Mouse (Mus musculus): ENCODE measurements around the gene Cd209d. TPM values are rescaled to one million over a fixed set of nuclear protein-coding genes. Genes with fewer than 3 reads are reported as not detected.
"Not testable (repeated sequence)": the region's sequence is repeated elsewhere in the genome, so short reads cannot be mapped to it uniquely, and the experiment has no call there.

The Cd209d gene
- 0.24 and 0.85 TPM in 2 replicates for polyA plus RNA-seq (2012; rRNA removed)

- WGBS: 61% methylated on average over 4 of the region's 4 CpGs
- DNase-seq (ENCODE audit: low read depth, low spot score): no peak
These were observed at the start of gene Cd209d for GRCm38 (mm10) chr8:3878455-3878854. Gene Cd209d, minus strand, starts transcription at chr8:3878555.

GRCm38 (mm10) chr8:3926744-3927143 lies 48.4 kb upstream of the Cd209d start, which contains the start of gene Cd209b:
Gene Cd209b, minus strand, starts transcription at chr8:3926844.
- WGBS: 82% methylated on average over 3 of the region's 3 CpGs
- DNase-seq (ENCODE audit: low read depth, low spot score): no peak

- DNase-seq (ENCODE audit: low read depth, low spot score): no peak
- WGBS: 80% methylated on average over 2 of the region's 2 CpGs
These were observed 2.2 kb downstream of the Cd209d start for GRCm38 (mm10) chr8:3876121-3876520.

GRCm38 (mm10) chr8:3862736-3863135 lies 15.6 kb downstream of the Cd209d start:
- not testable (repeated sequence) for DNase-seq (ENCODE audit: low read depth, low spot score)

- no peak for DNase-seq (ENCODE audit: low read depth, low spot score)
These were observed 24.1 kb downstream of the Cd209d start, which contains the start of gene Cd209e for GRCm38 (mm10) chr8:3854209-3854608. Gene Cd209e, minus strand, starts transcription at chr8:3854309.

More at GRCm38 (mm10) chr8:3854209-3854608, 24.1 kb downstream of the Cd209d start, which contains the start of gene Cd209e:
- 64% methylated on average over 2 of the region's 2 CpGs for WGBS

Other genes starting within 250 kb of the Cd209d start
- gene Stxbp2, start 247.6 kb downstream of the Cd209d start, polyA plus RNA-seq (2012; rRNA removed): 179 and 256 TPM in 2 replicates
- 2.9 and 11.9 TPM in 2 replicates for gene Retn, start 222.8 kb downstream of the Cd209d start, polyA plus RNA-seq (2012; rRNA removed)
- 0.59 and 0.63 TPM in 2 replicates for gene Mcemp1, start 212.8 kb downstream of the Cd209d start, polyA plus RNA-seq (2012; rRNA removed)
- gene Fcor, start 206.2 kb downstream of the Cd209d start, polyA plus RNA-seq (2012; rRNA removed): 3.6 and 5.8 TPM in 2 replicates
- gene Trappc5, start 202.3 kb downstream of the Cd209d start, polyA plus RNA-seq (2012; rRNA removed): 22.8 and 27.4 TPM in 2 replicates
- gene Fcer2a, start 184.4 kb downstream of the Cd209d start, polyA plus RNA-seq (2012; rRNA removed): 2.8 and 5.0 TPM in 2 replicates
- gene Clec4g, start 157.9 kb downstream of the Cd209d start, polyA plus RNA-seq (2012; rRNA removed): not detected in 2 replicates
- gene Cd209a, start 129.6 kb downstream of the Cd209d start, polyA plus RNA-seq (2012; rRNA removed): 0.16 and 1.3 TPM in 2 replicates
- not detected in 2 replicates for gene Cd209e, start 24.2 kb downstream of the Cd209d start, polyA plus RNA-seq (2012; rRNA removed)
- gene Cd209b, start 48.3 kb upstream of the Cd209d start, polyA plus RNA-seq (2012; rRNA removed): 0.11 and 0.84 TPM in 2 replicates
- gene Cd209c, start 76.2 kb upstream of the Cd209d start, polyA plus RNA-seq (2012; rRNA removed): 0.27 TPM in 1 of 2 replicates, not detected in the other
- gene Cd209f, start 227.3 kb upstream of the Cd209d start, polyA plus RNA-seq (2012; rRNA removed): 0.41 and 1.2 TPM in 2 replicates

Data from large intestine, adult 2 months (tissue).